Mouse (Mus musculus) embryonic facial prominence, embryonic 14.5 days (tissue): ENCODE measurements around the gene Exoc3l. TPM values are rescaled to one million over a fixed set of nuclear protein-coding genes. Genes with fewer than 3 reads are reported as not detected.
"Not testable (repeated sequence)": the region's sequence is repeated elsewhere in the genome, so short reads cannot be mapped to it uniquely, and the experiment has no call there.

ENCODE experiments used
- ATAC-seq: fragments of 200-750 bp; cut with Nextera tagmentation; 2 replicates; pipeline ENCODE4 v1.8.0; 2017; ENCODE audit warnings: low read depth, moderate number of reproducible peaks, moderate TSS enrichment
- DNase-seq: peaks from one replicate; pipeline ENCODE4 v3.0.0-alpha.2; 2015; ENCODE audit warnings: low spot score
- H3K27ac ChIP-seq: fragments of 300-500 bp; sonication (generic); replicated peaks from 2 replicates; pipeline ENCODE4 v1.5.1; 2014; ENCODE audit warnings: low read depth, mild to moderate bottlenecking, low read length, moderate library complexity
- H3K27me3 ChIP-seq: fragments of 300-500 bp; sonication (generic); replicated peaks from 2 replicates; pipeline ENCODE4 v1.6.1; 2014; ENCODE audit warnings: low read length; ENCODE audit not compliant: control insufficient read depth, insufficient read depth
- H3K36me3 ChIP-seq: fragments of 300-500 bp; sonication (generic); 2 replicates; pipeline ENCODE4 v1.6.1; 2014; ENCODE audit warnings: low read length, mixed read lengths; ENCODE audit not compliant: control insufficient read depth, insufficient read depth
- H3K4me1 ChIP-seq: fragments of 300-500 bp; sonication (generic); 2 replicates; pipeline ENCODE4 v1.6.1; 2014; ENCODE audit warnings: antibody characterized with exemption, low read length; ENCODE audit not compliant: control insufficient read depth, insufficient read depth
- H3K4me2 ChIP-seq: fragments of 300-500 bp; sonication (generic); 2 replicates; pipeline ENCODE4 v1.6.1; 2014; ENCODE audit warnings: low read depth, mild to moderate bottlenecking, low read length, moderate library complexity, mixed read lengths
- H3K4me3 ChIP-seq: fragments of 300-500 bp; sonication (generic); 2 replicates; pipeline ENCODE4 v1.5.1; 2014; ENCODE audit warnings: low read depth, mild to moderate bottlenecking, low read length
- H3K9ac ChIP-seq: fragments of 300-500 bp; sonication (generic); 2 replicates; pipeline ENCODE4 v1.6.1; 2014; ENCODE audit warnings: low read depth, mild to moderate bottlenecking, low read length, moderate library complexity, mixed read lengths
- H3K9me3 ChIP-seq: fragments of 300-500 bp; sonication (generic); 2 replicates; pipeline ENCODE4 v1.6.1; 2016; ENCODE audit warnings: low read length; ENCODE audit not compliant: control insufficient read depth
- WGBS: fragments of 180-500 bp; shearing (Covaris S2); extraction: QIAGEN DNeasy Blood & Tissue Kit; methylation state at CpG from one replicate; pipeline ENCODE4 v1.1.7; 2014; 5-methylcytosine and 5-hydroxymethylcytosine counted together
- polyA plus RNA-seq: library from polyadenylated mRNA; unstranded; fragments of >200 nt; fragmentation: Nextera tagmentation; extraction: Ambion mirVana; gene quantifications from 2 replicates; pipeline ENCODE4 v1.2.1, GENCODE M21; 2014

Gene Exoc3l
- polyA plus RNA-seq, 1 experiment from 2014 or later = 7.7 TPM

GRCm38 (mm10) chr8:105299962-105300361 is 4.1 kb upstream of the Exoc3l start:
- H3K36me3 ChIP-seq = peaks cover 57% of the 10 kb centered on the region
- H3K4me1 ChIP-seq = peaks cover 18% of the 10 kb centered on the region
- H3K27ac ChIP-seq = no peak overlapping the region
- H3K9me3 ChIP-seq = no peaks in the 10 kb centered on the region
- no peak overlapping the region for H3K4me2 ChIP-seq
- no peak overlapping the region for H3K9ac ChIP-seq
- ATAC-seq (no peak), DNase-seq (no peak)
- 93% methylated on average over 8 of the region's 8 CpGs for WGBS
- no peak overlapping the region for H3K4me3 ChIP-seq
- H3K27me3 ChIP-seq = no peaks in the 10 kb centered on the region

DNA sequence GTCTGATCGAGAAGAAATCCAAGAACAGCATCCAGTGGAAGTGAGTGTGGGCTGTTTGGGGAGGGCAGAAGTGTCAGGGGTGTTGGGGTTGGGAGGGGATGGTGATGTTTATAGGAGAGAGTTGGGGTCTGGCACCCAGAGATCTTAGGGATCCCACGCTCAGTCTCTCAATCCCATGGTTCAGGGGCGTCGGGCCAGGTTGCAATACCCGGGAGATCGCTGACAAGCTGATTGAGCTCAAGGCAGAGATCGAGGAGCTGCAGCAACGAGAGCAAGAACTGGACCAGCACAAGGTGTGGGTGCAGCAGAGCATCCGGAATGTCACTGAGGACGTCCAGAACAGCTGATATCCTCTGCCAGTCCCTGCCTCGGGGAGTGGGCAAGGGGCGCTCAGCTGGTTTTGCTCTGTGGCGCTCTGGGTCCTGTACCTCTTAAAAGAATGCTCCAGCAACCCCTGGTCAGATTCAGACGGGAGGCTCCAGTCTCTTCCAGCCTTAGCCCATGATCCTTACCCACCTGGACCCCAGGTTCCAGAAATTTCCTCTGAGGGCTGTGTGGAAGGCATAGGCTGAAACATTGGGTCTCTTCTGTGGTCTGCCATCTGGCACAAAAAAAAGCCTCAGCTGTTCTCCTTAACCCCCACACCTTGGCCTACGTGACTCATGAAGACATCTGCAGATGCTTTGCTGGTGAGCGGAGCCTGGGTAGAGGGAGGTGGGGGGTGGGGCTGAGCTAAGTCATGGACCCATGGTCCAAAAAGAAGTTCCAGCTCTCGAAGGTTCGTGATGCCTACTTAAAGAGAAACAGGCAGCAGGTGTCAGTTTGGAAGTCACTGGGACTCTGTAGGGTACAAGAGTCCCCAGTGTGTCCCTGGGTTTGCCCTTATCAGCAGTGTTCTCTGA is 2.7 kb upstream of the Exoc3l start:
- Histone ChIP-seq H3K4me3 (peak overlapping the region; percentile 96), H3K27me3 (no peaks in the 10 kb centered on the region), H3K27ac (no peak overlapping the region), H3K36me3 (peaks cover 46% of the 10 kb centered on the region), H3K9me3 (no peaks in the 10 kb centered on the region), H3K9ac (peak overlapping the region; percentile 91), H3K4me1 (peaks cover 15% of the 10 kb centered on the region), H3K4me2 (peak overlapping the region; percentile 81)
- WGBS = 51% methylated on average over 16 of the region's 18 CpGs
- ATAC-seq (no peak), DNase-seq (no peak)

- WGBS = under 1% methylated on average over 43 of the region's 58 CpGs
Observed at GRCm38 (mm10) chr8:105297511-105298192, 1.8 kb upstream of the Exoc3l start, which contains the start of gene E2f4. TSS of gene E2f4 (plus strand) at chr8:105297663.

GRCm38 (mm10) chr8:105295256-105295655 is 645 bp downstream of the Exoc3l start:
- H3K27me3 ChIP-seq = peaks cover 5% of the 10 kb centered on the region
- DNase-seq (no peak), ATAC-seq (no peak)
- H3K9ac ChIP-seq = no peak overlapping the region; the same call in 1 of the 2 replicates
- no peak overlapping the region for H3K27ac ChIP-seq
- H3K4me2 ChIP-seq = 0 out of 2 replicates have a peak overlapping the region, but pooled peaks have one; percentile 18
- peaks cover 15% of the 10 kb centered on the region for H3K36me3 ChIP-seq
- WGBS = 64% methylated on average over 11 of the region's 11 CpGs
- H3K4me1 ChIP-seq = peaks cover 19% of the 10 kb centered on the region
- no peaks in the 10 kb centered on the region for H3K9me3 ChIP-seq
- peak overlapping the region; percentile 1; the same call in 1 of the 2 replicates for H3K4me3 ChIP-seq

More at GRCm38 (mm10) chr8:105297511-105298192, 1.8 kb upstream of the Exoc3l start, which contains the start of gene E2f4:
- H3K27ac ChIP-seq = peak within 1 kb of the TSS; percentile 74
- H3K4me1 ChIP-seq = peaks cover 15% of the 10 kb centered on the region
- no peaks in the 10 kb centered on the region for H3K9me3 ChIP-seq
- peaks cover 37% of the 10 kb centered on the region for H3K36me3 ChIP-seq
- peak within 1 kb of the TSS; percentile 96 for H3K4me3 ChIP-seq
- no peaks in the 10 kb centered on the region for H3K27me3 ChIP-seq
- peak; percentile 94 for ATAC-seq
- H3K4me2 ChIP-seq = peak within 1 kb of the TSS; percentile 81
- H3K9ac ChIP-seq = peak within 1 kb of the TSS; percentile 91
- DNase-seq = peak; percentile 97

GRCm38 (mm10) chr8:105294776-105295175 is 1.1 kb downstream of the Exoc3l start:
- ATAC-seq = no peak
- peaks cover 23% of the 10 kb centered on the region for H3K4me1 ChIP-seq
- H3K27ac ChIP-seq = no peak overlapping the region
- H3K27me3 ChIP-seq = peaks cover 10% of the 10 kb centered on the region
- 53% methylated on average over 9 of the region's 9 CpGs for WGBS
- H3K9me3 ChIP-seq = no peaks in the 10 kb centered on the region
- peaks cover 10% of the 10 kb centered on the region for H3K36me3 ChIP-seq
- no peak overlapping the region; the same call in 1 of the 2 replicates for H3K9ac ChIP-seq
- no peak overlapping the region for H3K4me3 ChIP-seq
- no peak for DNase-seq
- 0 out of 2 replicates have a peak overlapping the region, but pooled peaks have one; percentile 18 for H3K4me2 ChIP-seq

DNA sequence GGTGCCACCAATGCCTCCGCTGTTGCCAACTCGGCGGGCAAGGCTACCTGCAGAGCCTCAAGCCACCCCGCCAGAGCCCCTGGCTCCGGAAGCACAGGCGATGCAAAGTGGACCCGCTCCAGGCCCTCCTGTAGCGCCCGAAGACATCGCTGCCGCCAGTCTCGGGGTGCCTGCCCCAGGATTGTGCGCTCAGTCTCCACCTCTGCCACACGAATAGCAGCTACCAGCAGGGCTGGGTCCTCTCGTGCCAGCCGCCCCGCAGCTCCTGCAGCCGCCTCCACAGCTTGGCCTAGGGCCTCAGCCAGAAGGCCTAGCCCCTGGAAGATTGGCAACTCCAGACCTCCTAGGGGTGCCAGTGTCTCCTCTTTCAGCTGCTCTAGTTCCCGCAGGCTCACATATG is 2.5 kb downstream of the Exoc3l start:
- 66% methylated on average over 14 of the region's 19 CpGs for WGBS
- ATAC-seq (no peak), DNase-seq (no peak)
- no peak overlapping the region for H3K27ac ChIP-seq
- H3K9me3 ChIP-seq = no peaks in the 10 kb centered on the region
- H3K4me3 ChIP-seq = no peak overlapping the region
- peaks cover 11% of the 10 kb centered on the region for H3K27me3 ChIP-seq
- no peak overlapping the region for H3K9ac ChIP-seq
- H3K4me2 ChIP-seq = no peak overlapping the region
- H3K36me3 ChIP-seq = no peaks in the 10 kb centered on the region
- H3K4me1 ChIP-seq = peaks cover 17% of the 10 kb centered on the region

GRCm38 (mm10) chr8:105292471-105292870 is 3.4 kb downstream of the Exoc3l start:
- DNase-seq = no peak
- WGBS = 83% methylated on average over 7 of the region's 7 CpGs

GRCm38 (mm10) chr8:105291802-105292201 is 4.1 kb downstream of the Exoc3l start:
- Histone ChIP-seq H3K27me3 (peaks cover 11% of the 10 kb centered on the region), H3K4me1 (peaks cover 11% of the 10 kb centered on the region; the same call in 1 of the 2 replicates)
- not testable (repeated sequence) for H3K4me2 ChIP-seq, H3K9me3 ChIP-seq, DNase-seq, H3K9ac ChIP-seq, H3K27ac ChIP-seq, H3K36me3 ChIP-seq, ATAC-seq, H3K4me3 ChIP-seq
- whole genome bisulfite sequencing = 62% methylated on average over 3 of the region's 3 CpGs

More at GRCm38 (mm10) chr8:105292471-105292870, 3.4 kb downstream of the Exoc3l start:
- H3K36me3 ChIP-seq = no peaks in the 10 kb centered on the region
- no peaks in the 10 kb centered on the region for H3K9me3 ChIP-seq
- no peak overlapping the region for H3K4me3 ChIP-seq
- H3K4me2 ChIP-seq = no peak overlapping the region
- no peak overlapping the region for H3K27ac ChIP-seq
- H3K27me3 ChIP-seq = peaks cover 11% of the 10 kb centered on the region
- no peak overlapping the region for H3K9ac ChIP-seq
- no peak for ATAC-seq
- peaks cover 15% of the 10 kb centered on the region for H3K4me1 ChIP-seq
